Mouse (Mus musculus): Measurements from ENCODE around the gene Minar1. TPM values are rescaled to one million over a fixed set of nuclear protein-coding genes. Genes with fewer than 3 reads are reported as not detected.

Gene Minar1
- polyA plus RNA-seq (2015; fragmentation: Nextera tagmentation; extraction: Ambion mirVana): 0.06 and 0.08 TPM in 2 replicates

GRCm38 (mm10) chr9:89623006-89623760 is at the start of gene Minar1:
TSS of gene Minar1 (minus strand) at chr9:89623125.
- peak within 1 kb of the TSS; percentile 49 for H3K4me3 ChIP-seq (ENCODE audit: low read length)
- peaks cover 11% of the 10 kb centered on the region for H3K4me1 ChIP-seq (ENCODE audit: control insufficient read depth, insufficient read depth, low read length)
- H3K4me2 ChIP-seq (ENCODE audit: low read depth, low read length): peak within 1 kb of the TSS; percentile 68
- no peak within 1 kb of the TSS for H3K27ac ChIP-seq (ENCODE audit: low read length)
- peaks cover 44% of the 10 kb centered on the region for H3K27me3 ChIP-seq (ENCODE audit: control insufficient read depth, insufficient read depth, low read length)
- H3K36me3 ChIP-seq (ENCODE audit: control insufficient read depth, insufficient read depth): no peaks in the 10 kb centered on the region
- no peaks in the 10 kb centered on the region for H3K9me3 ChIP-seq (replicated peaks; ENCODE audit: control insufficient read depth, low read length)
- H3K9ac ChIP-seq (ENCODE audit: low read length): 0 out of 2 replicates have a peak within 1 kb of the TSS, but pooled peaks have one; percentile 14
- WGBS: 2% methylated on average over 27 of the region's 27 CpGs
- ATAC-seq (replicated peaks; ENCODE audit: extremely low read depth, insufficient read depth, low FRiP score): peak; percentile 69

- no peak for ATAC-seq (replicated peaks; ENCODE audit: extremely low read depth, insufficient read depth, low FRiP score)
- H3K27me3 ChIP-seq (ENCODE audit: control insufficient read depth, insufficient read depth, low read length): no peaks in the 10 kb centered on the region
- H3K4me2 ChIP-seq (ENCODE audit: low read depth, low read length): no peak overlapping the region
- H3K4me3 ChIP-seq (ENCODE audit: low read length): no peak overlapping the region
- WGBS: 66% methylated on average over 4 of the region's 4 CpGs
- H3K36me3 ChIP-seq (ENCODE audit: control insufficient read depth, insufficient read depth): no peaks in the 10 kb centered on the region
- no peaks in the 10 kb centered on the region for H3K4me1 ChIP-seq (ENCODE audit: control insufficient read depth, insufficient read depth, low read length)
- no peaks in the 10 kb centered on the region for H3K9me3 ChIP-seq (replicated peaks; ENCODE audit: control insufficient read depth, low read length)
- H3K9ac ChIP-seq (ENCODE audit: low read length): no peak overlapping the region
- H3K27ac ChIP-seq (ENCODE audit: low read length): no peak overlapping the region
Observed at GRCm38 (mm10) chr9:89669878-89670277, 47.0 kb upstream of the Minar1 start.

- H3K4me1 ChIP-seq (ENCODE audit: control insufficient read depth, insufficient read depth, low read length): no peaks in the 10 kb centered on the region
- H3K27ac ChIP-seq (ENCODE audit: low read length): no peak overlapping the region
- no peaks in the 10 kb centered on the region for H3K27me3 ChIP-seq (ENCODE audit: control insufficient read depth, insufficient read depth, low read length)
- no peak for ATAC-seq (replicated peaks; ENCODE audit: extremely low read depth, insufficient read depth, low FRiP score)
- H3K9ac ChIP-seq (ENCODE audit: low read length): no peak overlapping the region
- H3K4me3 ChIP-seq (ENCODE audit: low read length): no peak overlapping the region
- WGBS: 61% methylated on average over 4 of the region's 4 CpGs
- H3K36me3 ChIP-seq (ENCODE audit: control insufficient read depth, insufficient read depth): no peaks in the 10 kb centered on the region
- H3K9me3 ChIP-seq (replicated peaks; ENCODE audit: control insufficient read depth, low read length): no peaks in the 10 kb centered on the region
- H3K4me2 ChIP-seq (ENCODE audit: low read depth, low read length): no peak overlapping the region
Observed at GRCm38 (mm10) chr9:89667306-89667942, 44.5 kb upstream of the Minar1 start.

- 64% methylated on average over 6 of the region's 6 CpGs for WGBS
- Histone ChIP-seq H3K4me2 (ENCODE audit: low read depth, low read length) (no peak overlapping the region), H3K9ac (ENCODE audit: low read length) (no peak overlapping the region), H3K36me3 (ENCODE audit: control insufficient read depth, insufficient read depth) (no peaks in the 10 kb centered on the region), H3K27ac (ENCODE audit: low read length) (no peak overlapping the region), H3K27me3 (ENCODE audit: control insufficient read depth, insufficient read depth, low read length) (no peaks in the 10 kb centered on the region), H3K4me1 (ENCODE audit: control insufficient read depth, insufficient read depth, low read length) (no peaks in the 10 kb centered on the region), H3K9me3 (replicated peaks; ENCODE audit: control insufficient read depth, low read length) (no peaks in the 10 kb centered on the region), H3K4me3 (ENCODE audit: low read length) (no peak overlapping the region)
- no peak for ATAC-seq (replicated peaks; ENCODE audit: extremely low read depth, insufficient read depth, low FRiP score)
Observed at GRCm38 (mm10) chr9:89650913-89651312, 28.0 kb upstream of the Minar1 start.

- Histone ChIP-seq H3K9ac (ENCODE audit: low read length) (no peak overlapping the region), H3K4me2 (ENCODE audit: low read depth, low read length) (no peak overlapping the region), H3K36me3 (ENCODE audit: control insufficient read depth, insufficient read depth) (no peaks in the 10 kb centered on the region), H3K27me3 (ENCODE audit: control insufficient read depth, insufficient read depth, low read length) (no peaks in the 10 kb centered on the region), H3K4me1 (ENCODE audit: control insufficient read depth, insufficient read depth, low read length) (no peaks in the 10 kb centered on the region), H3K4me3 (ENCODE audit: low read length) (no peak overlapping the region), H3K27ac (ENCODE audit: low read length) (no peak overlapping the region), H3K9me3 (replicated peaks; ENCODE audit: control insufficient read depth, low read length) (no peaks in the 10 kb centered on the region)
- 81% methylated on average over 3 of the region's 3 CpGs for WGBS
- no peak for ATAC-seq (replicated peaks; ENCODE audit: extremely low read depth, insufficient read depth, low FRiP score)
Observed at GRCm38 (mm10) chr9:89637453-89637852, 14.5 kb upstream of the Minar1 start.

DNA sequence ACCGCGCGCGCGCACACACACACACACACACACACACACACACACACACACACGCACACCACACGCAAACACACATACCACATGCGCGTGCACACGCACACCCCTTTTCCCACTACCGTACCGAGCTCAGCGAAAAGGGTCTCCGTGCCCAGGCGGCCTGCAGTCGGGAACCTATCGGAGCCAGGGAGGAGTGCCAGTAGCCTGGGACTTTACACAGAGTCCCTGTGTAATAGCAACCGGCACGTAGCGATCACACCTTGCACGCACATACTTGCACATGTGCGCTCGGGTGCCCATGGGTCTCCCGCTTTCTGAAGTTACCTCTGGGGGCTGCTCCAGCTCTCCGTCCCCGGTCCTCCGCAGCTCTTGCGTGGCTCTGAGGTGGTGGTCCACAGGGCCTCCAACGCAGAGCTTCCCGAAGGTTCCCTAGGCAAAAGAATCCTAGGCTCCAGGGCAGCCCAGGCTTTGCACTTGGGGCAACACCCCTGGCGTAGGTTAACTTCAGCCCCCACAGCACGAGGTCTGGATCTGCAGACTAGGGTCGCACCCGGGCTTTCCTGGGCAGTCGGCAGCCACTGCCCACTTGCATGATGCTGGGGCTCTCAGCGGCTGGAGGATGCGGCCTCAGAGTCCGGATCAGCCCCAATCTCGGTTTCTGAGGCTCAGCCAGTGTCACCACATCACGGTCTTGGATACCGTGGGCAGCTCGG is 474 bp downstream of the Minar1 start:
- ATAC-seq (replicated peaks; ENCODE audit: extremely low read depth, insufficient read depth, low FRiP score): no peak
- peak overlapping the region; percentile 68 for H3K4me2 ChIP-seq (ENCODE audit: low read depth, low read length)
- H3K9me3 ChIP-seq (replicated peaks; ENCODE audit: control insufficient read depth, low read length): no peaks in the 10 kb centered on the region
- H3K27ac ChIP-seq (ENCODE audit: low read length): no peak overlapping the region
- 2% methylated on average over 42 of the region's 42 CpGs for WGBS
- H3K4me1 ChIP-seq (ENCODE audit: control insufficient read depth, insufficient read depth, low read length): peaks cover 11% of the 10 kb centered on the region
- H3K9ac ChIP-seq (ENCODE audit: low read length): no peak overlapping the region
- no peaks in the 10 kb centered on the region for H3K36me3 ChIP-seq (ENCODE audit: control insufficient read depth, insufficient read depth)
- H3K4me3 ChIP-seq (ENCODE audit: low read length): peak overlapping the region; percentile 49
- peaks cover 41% of the 10 kb centered on the region for H3K27me3 ChIP-seq (ENCODE audit: control insufficient read depth, insufficient read depth, low read length)

GRCm38 (mm10) chr9:89621750-89622149 is 1.2 kb downstream of the Minar1 start:
- Histone ChIP-seq H3K36me3 (ENCODE audit: control insufficient read depth, insufficient read depth) (no peaks in the 10 kb centered on the region), H3K9ac (ENCODE audit: low read length) (no peak overlapping the region), H3K9me3 (replicated peaks; ENCODE audit: control insufficient read depth, low read length) (no peaks in the 10 kb centered on the region), H3K4me3 (ENCODE audit: low read length) (no peak overlapping the region), H3K27me3 (ENCODE audit: control insufficient read depth, insufficient read depth, low read length) (peaks cover 41% of the 10 kb centered on the region), H3K4me2 (ENCODE audit: low read depth, low read length) (peak overlapping the region; percentile 68), H3K27ac (ENCODE audit: low read length) (no peak overlapping the region), H3K4me1 (ENCODE audit: control insufficient read depth, insufficient read depth, low read length) (peaks cover 11% of the 10 kb centered on the region)
- WGBS: 4% methylated on average over 11 of the region's 11 CpGs
- no peak for ATAC-seq (replicated peaks; ENCODE audit: extremely low read depth, insufficient read depth, low FRiP score)

- Histone ChIP-seq H3K27me3 (ENCODE audit: control insufficient read depth, insufficient read depth, low read length) (peaks cover 41% of the 10 kb centered on the region), H3K9ac (ENCODE audit: low read length) (no peak overlapping the region), H3K36me3 (ENCODE audit: control insufficient read depth, insufficient read depth) (no peaks in the 10 kb centered on the region), H3K4me2 (ENCODE audit: low read depth, low read length) (no peak overlapping the region), H3K4me3 (ENCODE audit: low read length) (no peak overlapping the region), H3K27ac (ENCODE audit: low read length) (no peak overlapping the region), H3K4me1 (ENCODE audit: control insufficient read depth, insufficient read depth, low read length) (peaks cover 11% of the 10 kb centered on the region), H3K9me3 (replicated peaks; ENCODE audit: control insufficient read depth, low read length) (no peaks in the 10 kb centered on the region)
- 18% methylated on average over 6 of the region's 6 CpGs for WGBS
- no peak for ATAC-seq (replicated peaks; ENCODE audit: extremely low read depth, insufficient read depth, low FRiP score)
Observed at GRCm38 (mm10) chr9:89620347-89620746, 2.6 kb downstream of the Minar1 start.

DNA sequence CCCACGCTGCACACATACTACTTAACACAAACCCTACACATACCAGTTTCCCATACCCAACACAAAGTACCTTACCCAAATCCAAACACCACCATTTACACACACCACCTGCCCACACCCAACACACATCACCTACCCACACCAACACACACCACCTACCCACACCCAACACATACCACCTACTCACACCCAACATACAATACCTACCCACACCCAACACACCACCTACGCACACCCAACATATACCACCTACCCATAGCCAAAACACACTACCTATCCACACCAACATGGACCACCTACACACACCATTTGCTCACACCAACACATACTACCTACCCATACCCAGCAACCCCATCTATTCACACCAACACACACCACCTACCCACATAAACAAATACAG is 6.0 kb downstream of the Minar1 start:
- H3K4me2 ChIP-seq (ENCODE audit: low read depth, low read length): no peak overlapping the region
- no peak overlapping the region for H3K4me3 ChIP-seq (ENCODE audit: low read length)
- H3K36me3 ChIP-seq (ENCODE audit: control insufficient read depth, insufficient read depth): no peaks in the 10 kb centered on the region
- no peaks in the 10 kb centered on the region for H3K9me3 ChIP-seq (replicated peaks; ENCODE audit: control insufficient read depth, low read length)
- no peak overlapping the region for H3K9ac ChIP-seq (ENCODE audit: low read length)
- H3K27ac ChIP-seq (ENCODE audit: low read length): no peak overlapping the region
- peaks cover 17% of the 10 kb centered on the region for H3K27me3 ChIP-seq (ENCODE audit: control insufficient read depth, insufficient read depth, low read length)
- no peaks in the 10 kb centered on the region for H3K4me1 ChIP-seq (ENCODE audit: control insufficient read depth, insufficient read depth, low read length)
- no peak for ATAC-seq (replicated peaks; ENCODE audit: extremely low read depth, insufficient read depth, low FRiP score)
- WGBS: 83% methylated on average over 2 of the region's 2 CpGs
